Mouse (Mus musculus): Measurements from ENCODE around the gene Srp68.
A peak's percentile ranks its signal among the peaks of the same experiment; 100 is the strongest.
"Not testable (repeated sequence)": the region's sequence is repeated elsewhere in the genome, so short reads cannot be mapped to it uniquely, and the experiment has no call there.

Srp68 gene

DNA sequence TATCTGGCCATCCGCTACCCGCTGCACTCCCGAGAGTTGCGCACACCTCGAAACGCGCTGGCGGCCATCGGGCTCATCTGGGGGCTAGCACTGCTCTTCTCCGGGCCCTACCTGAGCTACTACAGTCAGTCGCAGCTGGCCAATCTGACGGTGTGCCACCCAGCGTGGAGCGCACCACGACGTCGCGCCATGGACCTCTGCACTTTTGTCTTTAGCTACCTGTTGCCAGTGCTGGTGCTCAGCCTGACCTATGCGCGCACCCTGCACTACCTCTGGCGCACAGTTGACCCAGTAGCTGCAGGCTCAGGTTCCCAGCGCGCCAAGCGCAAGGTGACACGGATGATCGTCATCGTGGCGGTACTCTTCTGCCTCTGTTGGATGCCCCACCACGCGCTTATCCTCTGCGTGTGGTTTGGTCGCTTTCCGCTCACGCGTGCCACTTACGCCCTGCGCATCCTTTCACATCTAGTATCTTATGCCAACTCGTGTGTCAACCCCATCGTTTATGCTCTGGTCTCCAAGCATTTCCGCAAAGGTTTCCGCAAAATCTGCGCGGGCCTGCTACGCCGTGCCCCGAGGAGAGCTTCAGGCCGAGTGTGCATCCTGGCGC, 9.0 kb upstream of the Srp68 start:
- peak; percentile 45 to 47 for DNase-seq

DNA sequence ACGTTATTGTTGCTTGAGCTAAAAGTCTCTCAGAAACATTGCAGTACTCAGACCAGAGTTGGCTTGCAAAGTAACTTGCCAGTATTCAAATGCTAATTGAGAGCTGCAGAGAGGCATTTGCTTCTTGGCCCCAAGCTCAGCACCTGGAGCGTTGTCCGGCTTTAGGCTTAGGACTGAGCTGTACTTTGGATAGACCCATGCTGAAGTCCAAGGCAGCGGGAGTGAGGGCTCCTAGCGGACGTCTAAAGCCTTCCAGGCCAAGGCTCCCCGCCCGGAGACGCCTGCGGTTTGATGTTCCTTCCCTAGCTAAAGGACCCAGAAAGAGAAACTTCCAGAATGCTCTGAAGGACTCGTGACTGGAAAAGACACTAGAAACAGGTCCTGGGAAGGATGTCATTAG, 8.1 kb upstream of the Srp68 start:
- no peak for DNase-seq

DNA sequence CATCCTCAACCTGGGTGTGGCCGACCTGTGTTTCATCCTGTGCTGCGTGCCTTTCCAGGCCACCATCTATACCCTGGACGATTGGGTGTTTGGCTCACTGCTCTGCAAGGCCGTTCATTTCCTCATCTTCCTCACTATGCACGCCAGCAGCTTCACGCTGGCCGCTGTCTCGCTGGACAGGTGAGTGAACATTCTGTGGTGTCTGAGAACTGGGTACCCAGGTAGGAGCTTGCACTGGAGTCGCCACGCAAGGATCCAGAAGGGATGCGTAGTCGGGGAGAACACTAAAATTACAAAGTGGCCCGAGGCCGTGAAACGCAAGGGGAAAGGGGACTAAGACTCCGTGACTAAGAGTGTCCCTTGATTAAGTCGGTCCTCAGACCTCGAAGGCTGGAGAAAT, 7.7 kb upstream of the Srp68 start:
- no peak for DNase-seq

DNA sequence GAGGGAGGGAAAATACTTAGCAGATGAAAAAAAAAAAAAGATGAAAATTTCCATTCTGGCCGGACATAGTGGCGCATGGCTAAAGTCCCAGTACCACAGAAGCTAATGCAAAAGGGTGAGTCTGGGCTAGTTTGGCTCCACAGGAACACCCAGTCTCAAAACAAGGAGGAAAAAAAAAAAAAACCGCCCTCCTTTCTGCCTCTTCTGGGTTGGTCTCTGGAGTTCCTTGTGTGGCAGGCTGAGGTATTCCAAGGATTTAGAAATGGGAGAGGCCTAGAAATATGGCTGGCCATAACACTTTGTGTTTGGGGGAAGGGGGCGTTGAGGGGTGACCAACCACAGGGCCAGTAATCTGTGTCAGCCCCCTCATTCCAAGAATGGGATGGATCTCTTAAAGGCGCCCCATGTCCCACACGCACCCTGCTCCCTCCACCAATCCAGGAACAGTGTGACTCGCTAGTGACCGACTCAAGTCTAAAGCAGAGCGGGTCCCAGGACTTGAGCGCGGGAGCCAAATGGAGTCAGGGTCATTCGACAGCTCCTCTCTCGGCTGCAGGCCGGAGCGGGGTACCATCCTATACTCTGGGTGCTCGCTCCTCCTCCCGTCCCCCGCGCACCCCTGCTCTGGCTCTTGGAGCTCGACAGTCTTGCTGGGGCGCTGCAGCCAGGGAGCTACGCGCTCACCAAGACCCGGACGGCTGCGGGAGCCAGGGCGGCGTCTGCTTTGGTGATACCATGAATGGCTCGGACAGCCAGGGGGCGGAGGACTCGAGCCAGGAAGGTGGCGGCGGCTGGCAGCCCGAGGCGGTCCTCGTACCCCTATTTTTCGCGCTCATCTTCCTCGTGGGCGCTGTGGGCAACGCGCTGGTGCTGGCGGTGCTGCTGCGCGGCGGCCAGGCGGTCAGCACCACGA, 7.0 kb upstream of the Srp68 start, which contains the start of gene Galr2:
Galr2 (plus strand) TSS at position 189 of the 913 bp plus-strand sequence.
- peak; percentile 21 to 24 for DNase-seq

DNA sequence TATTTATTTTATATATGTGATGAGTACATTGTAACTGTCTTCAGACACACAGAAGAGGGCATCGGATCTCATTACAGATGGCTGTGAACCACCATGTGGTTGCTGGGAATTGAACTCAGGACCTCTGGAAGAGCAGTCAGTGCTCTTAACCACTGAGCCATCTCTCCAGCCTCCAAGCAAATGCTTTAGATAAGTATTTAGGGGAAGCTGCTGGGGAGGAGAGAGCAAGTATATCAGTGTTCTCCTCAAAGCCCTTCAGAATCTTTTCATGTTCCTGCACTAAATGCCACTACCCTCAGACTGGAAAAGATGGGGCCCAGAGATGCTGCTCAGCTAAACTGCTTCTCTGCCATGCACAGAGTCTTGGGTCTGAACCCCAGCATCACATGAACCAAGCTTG, 3.2 kb upstream of the Srp68 start:
- DNase-seq, result not testable (repeated sequence)

DNA sequence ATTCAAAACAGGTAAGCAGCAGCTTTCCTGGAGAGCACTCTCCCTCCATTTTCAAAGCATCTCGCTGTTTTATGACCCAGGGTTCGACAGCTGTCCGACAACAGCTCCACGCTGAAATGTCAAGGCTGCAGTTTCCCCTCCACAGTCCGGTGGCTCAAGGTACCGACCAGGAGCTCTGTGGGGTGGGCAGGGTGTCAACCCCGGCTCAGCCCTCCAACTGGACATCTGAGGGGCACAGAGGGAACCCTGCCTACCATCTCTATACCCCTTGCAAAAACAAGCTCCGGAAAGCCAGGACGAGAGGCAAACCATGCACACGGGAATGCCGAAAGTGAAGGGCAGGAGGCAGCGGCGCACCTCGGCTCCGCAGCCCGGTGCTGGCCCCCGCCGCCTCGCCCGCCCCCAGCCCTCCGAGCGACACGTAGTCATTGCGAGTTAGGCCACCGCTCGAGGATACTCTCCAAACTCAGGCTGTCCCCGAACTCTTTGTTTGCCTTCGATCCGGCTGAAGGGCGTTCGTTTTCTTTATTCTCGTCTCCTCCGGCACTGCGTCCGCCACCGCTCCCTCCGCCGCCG, 460 bp downstream of the Srp68 start:
- DNase-seq, result no peak

DNA sequence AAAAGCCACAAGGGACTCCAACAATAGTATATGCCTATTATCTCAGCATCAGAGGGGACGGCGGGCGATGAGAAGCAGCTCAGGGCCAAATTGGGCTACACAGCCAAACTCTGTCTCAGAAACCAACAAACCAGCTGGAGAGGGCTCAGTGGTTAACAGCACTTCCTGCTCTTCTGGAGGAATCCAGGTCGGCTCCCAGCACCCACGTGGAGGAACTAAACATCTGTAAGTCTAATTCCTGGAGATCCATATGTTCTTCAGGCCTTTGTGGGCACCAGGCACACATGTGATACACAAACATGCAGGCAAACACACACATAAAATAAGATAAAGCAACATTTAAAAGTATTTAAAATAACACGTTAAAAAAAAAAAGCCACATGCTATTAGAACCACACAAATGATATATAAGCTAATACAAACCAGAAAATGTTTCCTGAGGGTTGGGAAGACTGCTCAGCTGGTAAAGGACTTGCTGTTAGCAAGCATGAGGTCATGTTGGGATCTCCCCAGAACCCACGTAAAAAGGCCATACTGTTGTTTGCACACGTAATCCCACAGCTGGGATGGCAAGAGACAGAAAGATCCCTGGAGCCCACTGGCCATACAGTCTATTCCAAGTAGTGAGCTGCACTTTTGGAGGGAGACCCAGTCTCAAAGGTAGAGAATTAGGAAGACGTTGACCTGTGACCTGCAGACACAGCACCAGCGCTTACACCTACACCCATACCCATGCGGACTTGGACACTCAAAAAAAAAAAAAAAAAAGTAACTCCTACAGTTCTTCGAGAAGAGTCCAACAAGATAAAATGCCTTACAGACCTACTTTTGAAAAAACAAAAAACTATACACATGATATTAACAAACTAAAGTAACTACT, 1.2 kb downstream of the Srp68 start:
- DNase-seq, result no peak

DNA sequence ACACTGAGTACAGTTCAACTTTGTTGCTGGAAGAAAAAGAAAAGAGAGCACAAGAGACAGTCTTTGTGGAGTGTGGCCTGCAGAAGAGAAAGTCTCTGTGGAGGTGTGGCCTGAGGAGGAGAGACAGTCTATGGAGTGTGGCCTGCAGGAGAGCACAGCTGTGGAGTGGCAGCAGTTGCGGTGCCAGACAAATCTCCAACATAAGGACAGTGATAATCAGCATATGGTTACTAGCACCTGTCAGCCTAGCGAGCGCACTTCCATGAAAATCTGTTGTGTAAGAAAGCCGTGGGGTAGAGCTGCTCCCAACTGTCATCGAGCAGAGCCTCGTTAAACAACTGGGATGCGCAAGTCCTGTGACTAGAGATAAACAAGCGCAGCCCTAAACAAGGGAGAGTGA, 4.5 kb downstream of the Srp68 start:
- no peak for DNase-seq

DNA sequence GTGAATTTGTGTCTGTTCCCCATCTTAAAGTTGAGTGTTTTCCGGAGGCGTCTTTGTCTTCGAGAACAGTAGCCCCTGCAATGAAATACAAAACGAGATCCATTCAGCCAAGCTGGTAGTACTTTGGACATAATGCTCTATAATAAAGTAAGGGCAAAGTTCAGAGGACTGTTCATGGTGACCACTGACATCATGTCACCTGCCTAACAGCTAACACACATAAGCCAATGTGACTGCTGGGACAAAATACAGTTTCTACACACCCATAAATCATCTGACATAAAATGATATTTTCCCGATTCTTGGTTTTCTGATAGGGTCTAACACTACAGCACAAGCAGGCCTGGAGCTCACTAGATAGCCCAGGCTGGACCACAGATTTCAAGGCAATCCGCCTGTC, 5.7 kb downstream of the Srp68 start:
- no peak for DNase-seq

DNA sequence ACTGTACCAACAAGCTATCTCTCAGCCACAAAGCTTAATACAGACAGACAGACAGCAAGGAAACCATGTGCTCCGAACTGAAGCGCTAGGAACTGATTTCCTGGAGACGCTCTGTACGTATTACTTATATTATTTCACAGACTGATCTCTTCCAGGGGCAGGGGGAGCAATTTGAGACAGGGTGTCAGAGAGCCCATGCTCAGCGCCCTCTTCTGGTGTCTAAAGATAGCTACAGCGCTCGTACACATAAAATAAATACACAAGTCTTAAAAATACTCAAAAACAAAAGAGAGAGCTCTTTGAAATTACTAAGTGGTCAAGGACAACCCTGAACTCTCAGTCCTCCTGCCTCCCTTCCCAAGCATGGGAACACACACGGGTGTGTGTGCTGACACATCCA, 6.4 kb downstream of the Srp68 start:
- DNase-seq, result no peak

DNA sequence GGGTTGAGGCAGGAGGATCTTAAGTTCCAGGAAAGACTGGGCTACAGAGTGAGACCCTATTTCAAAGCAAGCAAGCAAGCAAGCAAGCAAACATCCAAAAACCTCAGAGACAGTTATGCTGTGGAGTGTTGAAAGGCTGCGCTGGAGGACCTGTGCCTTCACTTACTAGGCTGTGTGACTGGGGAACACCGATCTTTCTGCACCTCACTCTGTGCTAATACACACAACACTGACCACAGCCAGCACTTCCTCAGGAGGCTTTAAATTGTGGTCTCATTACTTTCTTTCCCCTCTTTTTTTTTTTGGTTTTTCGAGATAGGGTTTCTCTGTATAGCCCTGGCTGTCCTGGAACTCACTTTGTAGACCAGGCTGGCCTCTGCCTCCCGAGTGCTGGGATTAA, 8.2 kb downstream of the Srp68 start:
- no peak for DNase-seq

DNA sequence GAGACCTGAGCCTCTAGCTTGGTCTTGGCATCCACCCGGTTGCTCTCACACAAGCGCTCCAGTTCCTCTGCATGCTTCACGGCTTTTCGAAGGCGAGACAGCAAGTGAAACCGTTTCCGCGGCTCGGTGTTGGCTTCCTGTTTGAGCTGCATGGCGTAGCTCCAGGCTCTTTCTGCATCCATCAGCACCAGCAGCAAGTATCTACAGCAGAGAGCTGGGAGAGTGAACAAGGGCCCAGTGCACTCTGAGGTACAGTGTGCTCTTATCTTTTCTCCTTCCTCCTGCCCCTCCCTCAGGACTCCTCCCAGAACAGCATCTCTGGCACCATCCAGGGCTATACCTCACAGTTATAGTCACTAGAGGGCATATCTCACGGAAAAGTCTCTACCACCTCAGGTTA, 8.7 kb downstream of the Srp68 start:
- DNase-seq, result peak in 1 of 2 experiments; percentile 30

DNA sequence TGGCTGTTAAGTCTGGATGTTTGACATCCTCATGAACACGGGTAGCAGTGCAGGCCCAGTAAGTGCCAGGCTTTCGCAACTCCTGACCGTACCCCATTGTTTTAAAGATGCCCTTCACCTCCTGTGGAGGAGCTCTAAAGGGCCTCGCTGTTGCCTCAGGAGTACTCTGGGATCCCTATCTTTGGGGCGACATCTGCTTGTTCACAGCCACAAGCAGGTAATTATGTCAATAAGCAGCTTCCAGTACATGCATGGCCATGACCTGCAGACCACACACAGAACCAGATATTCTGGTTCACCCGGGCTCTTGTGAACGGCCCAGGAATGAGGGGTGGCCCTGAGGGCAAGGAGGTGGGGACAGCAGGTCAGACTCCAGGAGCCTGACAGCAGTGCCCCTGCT, 13.8 kb downstream of the Srp68 start:
- no peak for DNase-seq

DNA sequence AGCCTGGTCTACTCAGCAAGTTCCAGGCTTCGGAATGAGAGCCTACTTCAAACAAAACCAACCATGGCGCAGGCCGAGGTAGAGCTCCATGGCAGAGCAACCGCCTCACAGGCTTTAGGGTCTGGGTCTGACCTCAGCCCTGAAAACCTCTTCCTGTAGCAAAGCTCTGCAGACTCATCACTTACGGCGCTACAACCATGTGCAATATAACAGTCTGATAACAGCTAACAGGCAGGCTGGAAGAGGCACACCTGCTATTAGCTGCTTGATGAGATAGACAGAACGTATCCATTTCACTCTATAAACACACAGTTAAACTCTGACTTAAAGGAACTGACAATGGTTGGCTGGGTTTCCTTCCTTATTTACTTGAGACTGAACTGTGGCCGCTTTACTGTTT, 14.6 kb downstream of the Srp68 start:
- no peak for DNase-seq

DNA sequence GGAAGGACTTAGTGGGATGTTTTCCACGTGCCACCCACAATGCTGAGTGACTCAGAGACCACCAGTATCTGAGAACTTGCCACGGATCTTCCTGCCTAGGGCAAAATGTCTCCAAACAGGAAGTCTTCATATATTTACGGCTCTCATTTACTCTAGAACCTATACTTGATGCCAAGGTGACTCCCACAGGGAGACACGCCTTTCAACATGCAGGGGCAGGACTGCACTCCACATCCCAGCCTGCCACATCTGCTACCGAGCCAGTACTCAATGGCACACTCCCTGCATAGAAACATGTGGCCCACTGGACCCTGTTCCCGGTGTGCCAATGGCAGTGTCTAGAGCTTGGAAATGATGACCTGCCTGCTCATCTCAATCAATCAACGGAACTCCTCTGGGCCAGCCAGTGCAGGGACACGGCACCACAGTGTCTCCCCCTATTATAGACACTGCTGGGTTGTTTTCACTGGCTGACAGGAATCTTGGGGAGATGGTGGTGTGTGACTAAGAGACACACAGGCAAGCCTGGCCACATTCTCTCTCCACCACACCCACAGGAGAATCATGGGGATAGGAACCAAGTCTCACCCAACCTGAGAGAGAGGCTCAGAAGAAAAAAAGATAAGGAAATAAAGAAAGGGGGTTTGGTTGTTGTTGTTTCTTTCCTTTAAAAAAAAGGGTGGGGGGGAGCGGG, 17.9 kb downstream of the Srp68 start:
- DNase-seq, result no peak

DNA sequence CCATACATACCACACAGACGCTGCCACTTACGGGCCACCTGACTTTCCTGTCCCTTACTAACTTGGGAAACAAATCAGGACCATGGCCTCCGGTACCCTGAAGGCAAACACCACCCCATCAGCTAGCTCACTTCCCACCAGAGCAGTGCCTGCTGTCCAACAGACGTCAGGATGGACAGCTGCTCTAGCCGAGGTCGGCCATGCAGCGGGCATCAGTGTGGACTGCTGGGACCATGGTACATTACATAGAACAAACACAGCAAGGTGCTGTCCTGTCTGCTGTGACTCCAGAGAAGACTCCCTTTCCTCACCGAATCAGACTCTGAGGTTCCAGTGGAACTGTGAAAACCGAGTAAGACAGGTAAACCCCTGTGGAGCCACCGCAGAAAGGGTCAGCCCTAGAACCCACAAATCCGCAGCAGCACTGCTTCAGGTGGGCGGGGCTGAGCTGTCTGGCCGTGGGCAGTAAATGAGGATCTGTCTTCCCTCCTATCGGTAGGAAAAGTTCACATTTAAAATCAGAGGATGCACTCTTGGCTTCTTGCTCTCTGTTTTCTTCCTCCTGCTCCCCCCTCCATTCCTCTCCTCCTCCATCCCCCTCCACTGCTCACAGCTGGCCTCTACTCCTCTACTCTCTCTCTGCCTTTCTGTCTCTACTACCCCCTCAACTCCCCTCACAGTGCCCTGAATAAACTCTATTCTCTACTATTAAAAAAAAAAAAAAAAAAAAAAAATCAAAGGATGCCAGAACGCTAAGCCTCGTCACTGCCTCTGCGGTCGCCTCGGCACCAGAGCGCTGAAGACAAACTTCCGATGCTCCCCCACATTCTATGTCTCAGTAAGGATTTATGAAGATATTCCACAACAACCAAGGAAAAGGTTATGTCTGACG, 18.7 kb downstream of the Srp68 start:
- DNase-seq, result no peak

DNA sequence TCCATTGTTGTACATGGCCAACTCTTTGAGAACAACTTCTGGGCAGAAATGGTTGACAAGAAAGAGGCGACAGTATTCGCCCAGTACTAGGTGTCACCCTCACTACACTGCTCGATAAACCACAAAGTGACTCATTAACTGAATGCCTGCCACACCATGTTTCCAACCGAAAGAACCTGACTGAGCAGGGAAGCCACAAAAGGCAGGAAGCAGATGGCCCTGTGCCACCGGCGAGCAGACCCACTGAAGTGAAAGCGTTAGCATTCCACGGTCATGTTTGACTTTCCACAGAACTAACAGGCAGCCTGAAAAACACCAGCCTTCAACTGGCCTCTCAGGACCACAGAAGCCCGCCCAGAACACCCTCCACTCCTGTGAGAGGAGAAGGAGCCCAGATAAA, 19.4 kb downstream of the Srp68 start:
- DNase-seq, result no peak

DNA sequence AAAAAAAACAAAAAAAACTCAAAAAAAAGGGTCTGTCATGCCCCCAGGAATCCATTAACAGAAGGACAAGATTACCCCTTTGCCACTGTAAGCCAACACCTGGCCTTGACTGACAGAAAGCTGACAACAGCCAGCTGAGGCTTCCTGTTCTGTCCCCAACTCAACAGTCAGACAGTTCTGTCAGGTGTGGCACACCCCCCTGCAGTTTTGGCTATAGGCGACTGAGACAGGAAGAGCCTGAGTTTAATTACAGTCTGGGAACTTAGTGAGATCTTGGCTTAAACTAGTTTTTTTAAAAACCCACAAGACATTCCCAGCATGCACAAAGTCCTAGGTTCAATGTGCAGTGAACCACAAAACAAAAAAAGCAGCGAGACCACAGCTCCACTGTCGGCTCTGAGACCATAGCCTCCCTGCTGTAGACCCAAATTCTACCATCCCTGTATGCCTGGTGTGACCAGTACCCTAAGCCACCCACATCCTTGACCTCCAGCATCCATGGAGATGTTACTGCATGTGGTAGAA, 20.9 kb downstream of the Srp68 start:
- DNase-seq, result no peak

DNA sequence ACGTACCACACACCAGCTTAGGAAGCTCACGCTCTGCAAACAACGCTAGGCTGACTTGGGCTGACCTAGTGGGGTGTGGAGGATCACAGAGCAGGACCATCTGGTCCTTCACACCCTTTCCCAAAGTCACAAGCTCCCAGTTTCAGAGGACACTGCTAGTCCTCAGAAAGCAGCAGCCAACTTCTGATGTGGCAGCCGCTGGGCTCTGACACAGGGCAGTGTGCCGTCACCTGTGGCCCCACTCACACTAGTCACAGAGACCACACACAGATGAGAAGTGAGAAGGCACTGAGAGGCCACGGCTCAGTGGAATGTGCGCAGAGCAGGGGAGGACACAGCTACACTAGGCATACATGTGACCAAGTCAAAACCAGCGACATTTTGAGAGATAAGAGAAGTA, 23.1 kb downstream of the Srp68 start:
- no peak for DNase-seq

DNA sequence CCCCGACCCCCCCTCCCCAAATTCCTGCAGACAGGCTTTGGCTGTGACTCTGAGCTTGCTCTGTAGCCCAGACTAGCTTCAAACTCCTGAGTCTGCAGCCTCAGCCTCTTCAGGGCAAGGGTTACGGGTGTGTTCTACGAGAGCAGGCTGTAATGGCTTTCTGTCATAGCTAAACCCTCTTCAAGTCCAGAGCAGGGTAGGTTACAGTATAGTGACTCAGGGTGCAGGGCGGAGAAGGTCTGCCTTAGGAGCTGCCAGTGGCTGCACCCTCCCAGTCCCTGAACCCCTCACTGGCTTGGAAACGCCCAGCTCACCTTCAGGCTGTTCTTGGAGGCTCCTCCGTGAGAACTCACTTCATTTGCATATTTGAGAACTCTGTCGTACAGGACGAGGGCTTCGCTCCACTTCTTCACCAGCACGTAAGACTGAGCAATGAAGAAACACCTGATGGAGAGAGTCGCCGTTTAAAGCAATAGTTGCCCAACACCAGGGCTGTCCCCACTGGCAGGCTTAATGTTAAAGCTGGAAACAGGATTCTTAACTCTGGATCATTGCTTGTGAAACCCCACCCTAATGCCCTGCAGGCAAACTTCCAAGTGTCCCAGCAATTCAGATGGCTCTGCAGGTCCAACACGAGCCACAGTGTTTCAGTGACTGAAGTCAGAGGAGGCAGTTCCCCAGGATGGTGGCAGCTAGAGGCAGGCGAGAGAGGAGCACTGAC, 26.4 kb downstream of the Srp68 start:
- DNase-seq, result no peak

Data from B cell, adult 2 months (primary cell).